Comparison of ENCODE assay signal across 19 mouse cellular contexts in genomic region chr11:54736903-54737302, GRCm38 (mm10).
"Had no signal": no experiment of that assay in that cellular context is flagged by ENCODE, and none has a peak within 500 bp of the region (broad histone marks: within the 10 kb centered on the region; RNA-seq: fewer than 3 reads in every experiment).

No protein-coding gene starts in this region.

- H3K9ac ChIP-seq: liver, embryonic 13.5 days; liver, embryonic 15.5 days; lung, embryonic 14.5 days; midbrain, embryonic 13.5 days; midbrain, embryonic 15.5 days; neural tube, embryonic 13.5 days; neural tube, embryonic 15.5 days had no signal

- H3K4me3 ChIP-seq: liver, embryonic 13.5 days; liver, embryonic 15.5 days; megakaryocyte, embryonic 14.5 days; midbrain, embryonic 13.5 days; midbrain, embryonic 15.5 days; neural tube, embryonic 13.5 days; neural tube, embryonic 15.5 days had no signal

- H3K27ac ChIP-seq: liver, embryonic 13.5 days; liver, embryonic 15.5 days; midbrain, embryonic 13.5 days; midbrain, embryonic 15.5 days; neural tube, embryonic 13.5 days; neural tube, embryonic 15.5 days had no signal

- H3K9me3 ChIP-seq: liver, embryonic 13.5 days; liver, embryonic 15.5 days; megakaryocyte, embryonic 14.5 days; midbrain, embryonic 13.5 days; midbrain, embryonic 15.5 days; neural tube, embryonic 13.5 days; neural tube, embryonic 15.5 days had no signal

- ATAC-seq: midbrain, embryonic 13.5 days; midbrain, embryonic 15.5 days had no signal

- H3K4me2 ChIP-seq: liver, embryonic 13.5 days; liver, embryonic 15.5 days; lung, embryonic 14.5 days; midbrain, embryonic 11.5 days; midbrain, embryonic 13.5 days; midbrain, embryonic 15.5 days; neural tube, embryonic 13.5 days; neural tube, embryonic 15.5 days had no signal

- DNase-seq: liver, embryonic 13.5 days; lung, adult 18-20 months; lung, embryonic 14.5 days; lung, postnatal 10 days; lung, postnatal 4 days; right cerebral cortex, adult 18-20 months; right cerebral cortex, postnatal 25 days; right cerebral cortex, postnatal 4 days; spleen, adult 18-20 months; thymus, adult 18-20 months; thymus, postnatal 14 days; thymus, postnatal 36 days had no signal

- H3K27me3 ChIP-seq: liver, embryonic 13.5 days; liver, embryonic 15.5 days; megakaryocyte, embryonic 14.5 days; midbrain, embryonic 13.5 days; midbrain, embryonic 15.5 days; neural tube, embryonic 13.5 days; neural tube, embryonic 15.5 days had no signal
